Mouse (Mus musculus): ENCODE results near the gene Raly.

The Raly gene

DNA sequence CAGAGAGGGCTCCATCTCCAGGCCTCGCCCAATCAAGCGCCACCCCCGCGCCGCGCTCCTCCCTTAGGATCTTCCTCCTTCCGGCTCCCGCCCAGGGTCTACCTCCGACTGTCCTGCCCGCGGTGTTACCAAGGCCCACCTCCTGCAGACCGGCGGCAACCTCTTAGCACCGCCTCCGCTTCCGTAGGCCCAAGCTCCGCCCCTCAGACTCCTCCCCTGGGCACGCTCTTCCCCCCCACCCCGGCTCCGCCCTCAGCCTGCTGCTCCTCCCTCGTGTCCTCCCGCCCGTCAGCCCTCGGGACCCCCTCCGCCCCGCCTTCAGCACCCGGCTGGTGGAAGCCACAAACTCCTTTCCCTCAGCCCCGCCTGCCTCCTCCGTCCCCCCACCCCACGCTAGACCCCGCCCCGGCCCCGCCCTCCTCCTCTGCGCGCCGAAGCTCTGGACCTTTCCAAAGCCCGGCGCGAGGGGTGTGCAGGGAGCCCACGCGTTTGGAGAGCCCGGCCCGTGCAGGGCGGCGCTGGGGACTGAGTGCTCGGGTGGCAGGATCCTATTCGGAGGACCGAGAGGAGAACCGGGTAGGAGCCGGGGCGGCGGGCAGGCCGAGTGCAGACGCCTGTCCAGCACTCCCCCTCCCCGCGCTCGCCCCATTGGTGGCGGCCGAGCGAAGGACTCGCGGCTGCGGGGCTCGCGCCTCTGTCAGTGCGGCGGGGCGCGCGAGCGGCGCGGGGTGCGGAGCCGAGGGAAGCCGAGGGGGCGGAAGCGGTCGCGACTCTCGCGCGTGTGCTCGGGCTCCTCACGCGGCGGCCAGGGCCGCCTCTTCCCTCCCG is at the start of gene Raly, which contains the start of gene a:
Raly (plus strand) TSS at position 441 of the 828 bp plus-strand sequence.
a (plus strand) TSS at position 747 of the 828 bp plus-strand sequence.
- peak; percentile 98 for DNase-seq (ENCODE audit: low spot score)

DNA sequence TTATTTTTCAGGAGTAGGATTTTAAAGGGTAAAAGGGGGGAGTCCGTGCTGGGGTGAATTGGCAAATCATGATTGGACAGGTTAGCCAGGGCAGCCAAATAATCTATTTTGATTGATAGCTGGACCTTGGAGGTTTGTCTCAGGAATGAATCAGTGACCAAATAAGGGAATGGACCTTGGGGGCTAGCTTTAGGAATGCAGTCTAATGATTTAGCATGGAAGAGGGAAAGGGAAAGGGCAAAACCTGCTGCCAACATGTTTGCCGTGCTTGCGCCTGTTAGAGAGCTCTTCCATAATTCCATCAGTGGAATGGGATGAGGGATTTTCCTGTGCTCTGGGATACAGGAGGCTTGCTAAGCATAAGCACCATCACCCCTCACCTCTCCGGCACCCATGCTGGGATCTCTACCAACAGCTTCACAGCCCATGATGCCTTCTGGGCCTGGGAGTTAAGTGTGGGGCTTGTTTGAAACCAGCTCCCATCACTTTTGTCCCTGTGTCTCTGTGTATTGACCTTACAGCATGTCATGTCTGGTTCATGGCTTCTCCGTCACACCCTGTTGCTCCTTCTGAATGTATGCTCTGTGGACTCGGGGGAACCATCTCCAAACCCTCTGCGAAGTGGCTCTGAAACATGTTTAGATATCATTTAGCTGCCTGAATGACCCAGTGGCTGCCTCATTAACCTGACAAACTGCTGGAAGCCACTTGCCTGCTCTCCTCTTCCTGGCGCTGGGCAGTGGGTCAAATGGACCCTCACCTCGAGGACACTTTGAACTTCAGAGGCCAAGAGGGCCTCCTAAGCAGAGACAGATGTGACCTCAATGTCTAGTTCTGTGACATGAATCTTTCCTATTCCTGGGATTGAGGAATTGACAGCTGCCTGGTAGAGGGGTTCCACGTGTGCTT is 47.7 kb upstream of the Raly start:
- no peak for DNase-seq (ENCODE audit: low spot score)

- DNase-seq (ENCODE audit: low spot score) = no peak
Observed at GRCm38 (mm10) chr2:154743915-154744314, 47.0 kb upstream of the Raly start.

DNA sequence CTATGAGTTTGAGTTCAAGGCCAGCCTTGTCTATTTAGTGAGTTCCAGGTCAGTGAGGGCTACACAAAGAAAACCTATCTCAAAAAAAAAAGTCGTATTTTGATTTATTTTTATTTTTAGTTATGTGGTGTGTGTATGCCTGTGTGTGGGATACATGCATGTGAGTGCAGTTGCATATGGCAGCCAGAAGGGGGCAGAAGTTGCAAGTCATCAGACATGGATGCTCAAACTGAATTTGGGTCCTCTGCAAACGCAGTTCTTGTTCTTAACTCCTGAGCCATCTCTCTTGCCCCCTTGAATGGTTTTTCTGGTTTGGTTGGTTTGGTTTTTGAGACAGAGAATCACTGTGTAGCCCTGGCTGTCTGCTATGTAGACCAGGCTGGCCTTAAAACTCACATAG is 42.5 kb upstream of the Raly start:
- DNase-seq (ENCODE audit: low spot score) = no peak

DNA sequence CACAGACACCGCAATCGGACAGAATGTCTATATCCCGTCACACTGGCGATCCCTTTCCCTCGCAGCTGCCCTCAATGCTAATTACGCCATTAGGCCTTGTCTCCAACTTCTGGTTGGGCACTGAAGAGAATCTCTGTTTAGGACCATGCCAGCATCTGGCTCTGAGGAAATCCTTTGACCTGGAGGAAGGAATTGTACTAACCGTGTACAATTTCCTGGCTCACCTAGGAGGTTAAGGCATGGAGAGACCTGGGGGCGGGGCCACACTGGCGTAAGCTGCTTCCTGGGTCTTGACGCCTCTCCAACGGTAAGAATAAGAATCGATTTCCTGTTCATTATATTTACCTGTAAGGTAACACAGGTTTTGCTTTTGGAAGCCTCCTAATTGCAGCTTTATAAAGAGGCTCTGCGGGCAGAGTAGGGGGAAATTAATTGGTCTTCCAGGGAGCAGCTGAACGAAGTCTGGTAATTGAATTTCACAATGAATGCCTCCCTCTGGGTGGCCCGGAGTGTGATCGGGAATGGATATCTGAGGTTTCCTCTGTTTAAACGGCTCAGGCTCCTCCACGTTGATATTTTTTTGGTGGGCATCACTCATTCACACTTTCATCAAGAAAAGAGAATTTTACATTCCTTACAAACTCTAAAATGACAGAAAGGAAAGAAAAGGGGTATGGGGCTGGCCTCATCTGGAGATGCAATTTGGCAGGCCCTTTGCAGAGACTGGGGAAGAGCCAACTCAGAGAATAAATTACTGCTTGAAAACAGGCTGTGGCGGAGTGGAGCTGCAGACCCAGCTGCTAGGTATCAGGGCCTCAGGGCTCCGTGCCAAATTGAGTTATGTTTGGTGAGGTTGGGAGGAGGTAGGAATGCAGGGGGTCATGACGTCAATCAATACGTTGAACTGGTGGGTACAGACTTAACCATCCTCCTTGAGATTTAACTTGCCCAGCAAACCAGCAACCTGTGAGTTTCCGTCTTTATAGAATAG is 41.6 kb upstream of the Raly start:
- no peak for DNase-seq (ENCODE audit: low spot score)

- DNase-seq (ENCODE audit: low spot score) = no peak
Observed at GRCm38 (mm10) chr2:154751924-154752323, 39.0 kb upstream of the Raly start.

GRCm38 (mm10) chr2:154754068-154754560 is 36.8 kb upstream of the Raly start:
- peak; percentile 20 for DNase-seq (ENCODE audit: low spot score)

DNA sequence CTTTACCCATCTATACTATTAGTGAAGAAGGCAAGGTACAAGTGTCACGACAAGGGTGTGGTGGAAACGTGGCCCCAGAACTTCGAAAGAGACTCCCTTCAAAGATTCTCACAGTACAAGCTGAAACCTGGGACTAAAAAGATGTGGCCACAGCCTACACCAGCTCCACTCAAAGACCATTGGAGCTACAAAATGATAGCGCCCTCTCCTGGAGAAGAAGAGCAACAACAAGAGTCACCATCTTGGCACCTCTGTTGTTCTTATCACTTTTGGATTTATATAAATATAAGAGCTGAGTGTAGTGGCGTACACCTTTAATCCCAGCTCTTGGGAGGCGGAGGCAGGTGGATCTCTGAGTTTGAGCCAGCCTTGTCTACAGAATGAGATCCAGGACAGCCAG is 35.1 kb upstream of the Raly start:
- DNase-seq (ENCODE audit: low spot score) = no peak

- no peak for DNase-seq (ENCODE audit: low spot score)
Observed at GRCm38 (mm10) chr2:154757691-154758090, 33.2 kb upstream of the Raly start.

DNA sequence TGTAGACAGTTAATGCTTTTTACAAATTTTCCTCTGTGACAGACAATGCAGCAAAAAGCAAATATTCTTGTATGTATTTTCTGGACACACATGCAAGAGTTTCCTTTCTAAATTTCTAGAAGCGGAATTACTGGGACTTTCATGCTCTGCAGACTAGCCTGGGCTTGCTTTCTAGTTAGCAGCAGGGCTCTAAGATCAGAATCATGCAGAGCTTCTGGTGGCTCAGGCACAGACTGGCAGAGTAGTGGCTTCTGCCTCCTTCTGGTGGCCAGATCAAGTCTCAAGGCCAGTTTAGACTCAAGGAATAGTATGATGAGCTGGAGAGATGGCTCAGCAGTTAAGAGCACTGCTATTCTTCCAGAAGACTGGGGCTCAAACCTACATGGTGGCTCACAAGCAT is 32.4 kb upstream of the Raly start:
- no peak for DNase-seq (ENCODE audit: low spot score)

DNA sequence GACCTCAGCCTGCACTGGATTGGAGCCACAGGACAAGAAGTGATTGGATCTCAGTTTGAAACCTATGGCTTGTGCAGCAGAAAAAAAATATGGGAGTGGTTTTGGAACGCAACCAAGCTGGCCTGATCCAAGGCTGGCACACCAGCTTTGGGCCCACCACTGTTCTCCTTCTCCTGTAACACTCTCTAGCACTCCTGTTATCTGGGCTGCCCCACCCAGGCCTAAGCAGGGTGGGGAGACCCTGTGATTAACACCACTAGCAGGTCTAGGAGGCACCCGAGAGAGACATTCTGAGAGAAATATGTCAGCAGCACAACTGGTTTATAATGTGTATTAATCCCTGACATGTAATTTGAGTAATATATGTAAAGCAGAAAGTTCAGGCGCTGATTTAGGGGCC is 27.7 kb upstream of the Raly start:
- no peak for DNase-seq (ENCODE audit: low spot score)

DNA sequence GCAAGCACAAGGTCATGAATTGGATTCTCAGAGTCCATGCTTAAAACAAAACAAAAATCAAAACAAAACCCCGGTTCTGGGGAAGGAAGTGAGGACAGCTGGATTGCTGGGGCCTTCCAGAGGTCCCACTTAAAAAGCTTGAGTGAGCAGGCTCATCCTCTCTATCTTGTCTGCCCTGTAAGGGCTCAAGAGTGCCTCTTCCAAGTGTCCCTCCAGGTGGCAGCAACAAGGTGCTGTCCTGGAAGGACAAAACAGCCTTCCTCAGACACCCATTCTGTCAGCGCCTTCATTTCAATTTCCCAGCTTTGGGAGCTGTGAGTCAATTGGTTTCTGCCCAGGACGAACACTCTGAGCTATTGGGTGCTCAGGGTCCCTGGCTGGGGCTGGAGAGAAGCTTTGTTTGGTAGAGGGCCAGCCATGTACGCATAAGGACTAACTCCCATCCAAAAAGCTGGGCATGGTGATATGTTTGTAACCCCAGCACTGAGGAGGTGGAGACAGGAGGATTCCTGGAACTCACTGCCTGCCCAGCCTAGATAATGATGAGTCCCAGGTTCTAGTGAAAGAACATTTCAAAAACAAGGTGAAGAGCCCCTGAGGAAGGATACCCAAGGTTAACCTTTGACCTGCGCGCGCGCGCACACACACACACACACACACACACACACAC is 25.9 kb upstream of the Raly start:
- no peak for DNase-seq (ENCODE audit: low spot score)

DNA sequence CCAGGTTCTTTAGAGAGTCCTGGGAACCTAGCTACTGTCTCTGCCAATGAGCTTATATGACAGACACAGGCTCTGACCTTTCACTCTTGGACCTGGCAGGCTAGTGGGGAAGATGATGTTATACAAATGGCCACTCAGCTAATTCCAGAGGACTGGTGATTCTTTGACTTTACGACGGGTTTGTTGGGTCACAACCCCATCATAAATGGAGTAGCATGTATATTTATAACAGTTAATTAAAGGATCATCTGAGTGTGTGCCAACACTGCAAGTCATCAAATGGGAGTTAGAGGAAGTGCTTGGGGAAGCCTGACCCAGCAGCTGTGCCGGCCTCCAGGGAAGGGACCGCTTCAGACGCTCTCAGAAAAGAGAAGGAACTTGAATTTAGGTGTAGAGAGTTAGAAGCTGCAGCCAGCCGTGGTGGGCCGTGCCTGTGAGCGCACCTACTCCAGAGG is 25.3 kb upstream of the Raly start:
- DNase-seq (ENCODE audit: low spot score) = no peak

GRCm38 (mm10) chr2:154767051-154767450 is 23.8 kb upstream of the Raly start:
- DNase-seq (ENCODE audit: low spot score) = no peak

GRCm38 (mm10) chr2:154769930-154770329 is 21.0 kb upstream of the Raly start, which contains the start of gene Gm14214:
TSS of gene Gm14214 (minus strand) at chr2:154770030.
- no peak for DNase-seq (ENCODE audit: low spot score)

- no peak for DNase-seq (ENCODE audit: low spot score)
Observed at GRCm38 (mm10) chr2:154771604-154772003, 19.3 kb upstream of the Raly start.

DNA sequence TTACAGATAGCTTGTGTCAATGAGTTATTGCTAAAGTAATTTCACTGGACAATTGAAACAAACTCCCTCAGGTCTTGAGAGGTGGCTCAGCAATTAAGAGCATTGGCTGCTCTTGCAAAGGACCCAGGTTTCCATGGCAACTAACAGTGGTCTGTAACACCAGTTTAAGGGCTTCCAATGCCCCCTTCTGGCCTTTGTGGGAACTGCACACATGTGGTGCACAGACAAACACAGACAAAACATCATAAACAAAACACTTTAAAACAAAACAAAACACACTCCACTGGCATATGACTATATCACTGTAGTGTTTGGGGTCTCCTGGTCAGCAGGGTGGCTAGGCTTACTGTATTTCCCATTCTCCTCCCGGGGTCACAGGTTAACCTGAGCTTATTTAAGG is 16.9 kb upstream of the Raly start:
- peak; percentile 38 for DNase-seq (ENCODE audit: low spot score)

GRCm38 (mm10) chr2:154776496-154776895 is 14.4 kb upstream of the Raly start:
- DNase-seq (ENCODE audit: low spot score) = no peak

DNA sequence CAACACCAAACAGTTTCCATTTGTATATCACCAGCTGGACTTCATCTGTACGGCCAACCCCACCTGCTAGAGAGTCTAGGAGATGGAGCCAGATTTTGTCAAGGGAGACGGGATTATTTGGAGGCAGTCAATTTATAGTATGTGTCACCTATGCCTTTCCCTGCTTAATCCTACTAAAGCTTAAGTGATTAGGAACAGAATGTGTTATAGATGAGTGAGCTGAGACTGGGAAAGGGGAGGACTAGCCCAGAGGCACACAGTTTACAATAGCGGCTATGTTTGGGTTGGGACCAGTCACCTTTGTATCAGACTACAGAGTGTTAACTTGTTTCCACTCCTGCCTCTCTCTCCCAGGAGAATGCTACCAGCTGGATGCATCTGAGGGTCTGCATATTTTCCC is 11.2 kb upstream of the Raly start:
- no peak for DNase-seq (ENCODE audit: low spot score)

DNA sequence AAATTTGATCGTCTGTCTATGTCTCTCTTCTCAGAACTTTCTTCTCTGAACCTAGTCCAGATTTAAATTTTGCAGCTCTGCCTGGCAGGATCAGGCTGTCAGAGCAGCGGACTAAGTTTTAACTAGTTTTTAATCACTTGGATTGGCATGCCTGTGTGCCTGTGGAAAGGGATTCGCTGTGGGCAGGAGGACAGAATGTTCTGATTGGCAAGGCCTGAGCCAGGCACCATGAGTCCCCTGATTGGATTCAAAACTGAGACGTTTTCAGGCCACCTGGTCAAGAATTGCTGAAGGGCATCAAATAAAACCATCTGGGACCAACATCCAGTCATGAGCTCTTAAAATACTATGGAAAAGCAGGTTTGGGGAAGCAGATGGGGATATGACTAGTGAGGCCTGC is 8.5 kb upstream of the Raly start:
- DNase-seq (ENCODE audit: low spot score) = no peak

Measured in T-cell, adult 2 months (primary cell).